Mouse (Mus musculus): ENCODE data around the gene Pnmt. TPM values are rescaled to one million over a fixed set of nuclear protein-coding genes. Genes with fewer than 3 reads are reported as not detected.

The Pnmt gene
- polyA plus RNA-seq, 1 experiment from 2014 or later: not detected

- no peak overlapping the region for H3K4me3 ChIP-seq (ENCODE audit: low read depth, low read length)
- no peaks in the 10 kb centered on the region for H3K4me1 ChIP-seq (ENCODE audit: insufficient read depth)
- H3K27me3 ChIP-seq (ENCODE audit: insufficient read depth, low read length): no peaks in the 10 kb centered on the region
- no peaks in the 10 kb centered on the region for H3K9me3 ChIP-seq (ENCODE audit: low read depth, low read length)
- ATAC-seq (ENCODE audit: insufficient read depth): no peak
- no peak overlapping the region for H3K9ac ChIP-seq
- TF ChIP-seq CTCF (IDR thresholded peaks at IDR 0.05; ENCODE audit: low read depth): no peak
- H3K27ac ChIP-seq (ENCODE audit: low read depth): no peak overlapping the region
- no peak for DNase-seq
- 90% methylated on average over 9 of the region's 9 CpGs for WGBS
- H3K4me2 ChIP-seq: no peak overlapping the region
- peaks cover 62% of the 10 kb centered on the region for H3K36me3 ChIP-seq (ENCODE audit: insufficient read depth)
Measured at GRCm38 (mm10) chr11:98435723-98436122, 49.5 kb downstream of the Pnmt start.

- Histone ChIP-seq H3K36me3 (ENCODE audit: insufficient read depth) (peaks cover 45% of the 10 kb centered on the region), H3K4me3 (ENCODE audit: low read depth, low read length) (no peak overlapping the region), H3K9ac (no peak overlapping the region), H3K27ac (ENCODE audit: low read depth) (no peak overlapping the region), H3K27me3 (ENCODE audit: insufficient read depth, low read length) (no peaks in the 10 kb centered on the region), H3K9me3 (ENCODE audit: low read depth, low read length) (no peaks in the 10 kb centered on the region), H3K4me1 (ENCODE audit: insufficient read depth) (no peaks in the 10 kb centered on the region), H3K4me2 (no peak overlapping the region)
- ATAC-seq (ENCODE audit: insufficient read depth): no peak
- 70% methylated on average over 6 of the region's 6 CpGs for WGBS
- no peak for DNase-seq
- TF ChIP-seq CTCF (IDR thresholded peaks at IDR 0.05; ENCODE audit: low read depth): no peak
Measured at GRCm38 (mm10) chr11:98437441-98437840, 51.2 kb downstream of the Pnmt start.

Other genes starting within 250 kb of the Pnmt start
- gene Fbxl20, start 236.0 kb upstream of the Pnmt start, polyA plus RNA-seq (2014; fragmentation: Nextera tagmentation; extraction: Ambion mirVana): 9.6 and 17.3 TPM in 2 replicates
- gene Med1, start 193.2 kb upstream of the Pnmt start, polyA plus RNA-seq (2014; fragmentation: Nextera tagmentation; extraction: Ambion mirVana): 62.4 and 62.8 TPM in 2 replicates
- gene Cdk12, start 183.4 kb upstream of the Pnmt start, polyA plus RNA-seq (2014; fragmentation: Nextera tagmentation; extraction: Ambion mirVana): 14.6 and 16.6 TPM in 2 replicates
- not detected in 2 replicates for gene Neurod2, start 56.8 kb upstream of the Pnmt start, polyA plus RNA-seq (2014; fragmentation: Nextera tagmentation; extraction: Ambion mirVana)
- gene Ppp1r1b, start 38.0 kb upstream of the Pnmt start, polyA plus RNA-seq (2014; fragmentation: Nextera tagmentation; extraction: Ambion mirVana): 0.53 and 1.3 TPM in 2 replicates
- gene Stard3, start 28.1 kb upstream of the Pnmt start, polyA plus RNA-seq (2014; fragmentation: Nextera tagmentation; extraction: Ambion mirVana): 38.2 and 42.7 TPM in 2 replicates
- gene Tcap, start 2.6 kb upstream of the Pnmt start, polyA plus RNA-seq (2014; fragmentation: Nextera tagmentation; extraction: Ambion mirVana): 3.8 TPM in 1 of 2 replicates, not detected in the other
- 10.9 and 11.6 TPM in 2 replicates for gene Pgap3, start 14.0 kb downstream of the Pnmt start, polyA plus RNA-seq (2014; fragmentation: Nextera tagmentation; extraction: Ambion mirVana)
- gene Erbb2, start 26.0 kb downstream of the Pnmt start, polyA plus RNA-seq (2014; fragmentation: Nextera tagmentation; extraction: Ambion mirVana): 42.7 and 46.5 TPM in 2 replicates
- 62.9 and 65.3 TPM in 2 replicates for gene Mien1, start 52.5 kb downstream of the Pnmt start, polyA plus RNA-seq (2014; fragmentation: Nextera tagmentation; extraction: Ambion mirVana)
- 39.4 and 43.0 TPM in 2 replicates for gene Grb7, start 59.9 kb downstream of the Pnmt start, polyA plus RNA-seq (2014; fragmentation: Nextera tagmentation; extraction: Ambion mirVana)
- 0.14 and 0.32 TPM in 2 replicates for gene Ikzf3, start 159.6 kb downstream of the Pnmt start, polyA plus RNA-seq (2014; fragmentation: Nextera tagmentation; extraction: Ambion mirVana)
- gene Zpbp2, start 164.6 kb downstream of the Pnmt start, polyA plus RNA-seq (2014; fragmentation: Nextera tagmentation; extraction: Ambion mirVana): 0.57 TPM in 1 of 2 replicates, not detected in the other
- gene Ormdl3, start 200.9 kb downstream of the Pnmt start, polyA plus RNA-seq (2014; fragmentation: Nextera tagmentation; extraction: Ambion mirVana): 6.6 and 6.9 TPM in 2 replicates
- not detected in 2 replicates for gene Lrrc3c, start 211.8 kb downstream of the Pnmt start, polyA plus RNA-seq (2014; fragmentation: Nextera tagmentation; extraction: Ambion mirVana)
- gene Gm12355, start 239.2 kb downstream of the Pnmt start, polyA plus RNA-seq (2014; fragmentation: Nextera tagmentation; extraction: Ambion mirVana): 1.2 and 1.4 TPM in 2 replicates
- gene Gsdma3, start 239.9 kb downstream of the Pnmt start, polyA plus RNA-seq (2014; fragmentation: Nextera tagmentation; extraction: Ambion mirVana): not detected in 2 replicates